Comparison of ENCODE assay signal across 25 mouse cellular contexts in genomic region chrX:51658236-51658635, GRCm38 (mm10). TPM values are rescaled to one million over a fixed set of nuclear protein-coding genes. Genes with fewer than 3 reads are reported as not detected.
DNase-seq lines count a peak whose midpoint lies in the region; ATAC-seq and TF ChIP-seq lines count a peak whose summit lies in the region.
"Had no signal": no experiment of that assay in that cellular context is flagged by ENCODE, and none has a peak within 500 bp of the region (broad histone marks: within the 10 kb centered on the region; RNA-seq: fewer than 3 reads in every experiment).

No protein-coding gene starts in this region.

- H3K27me3 ChIP-seq in embryonic facial prominence, embryonic 14.5 days (replicated peaks; ENCODE audit: control insufficient read depth, insufficient read depth, low read length) = 0 out of 2 replicates have a peak, but pooled peaks cover 5% of the 10 kb centered on the region
- H3K27me3 ChIP-seq in embryonic facial prominence, embryonic 10.5 days (replicated peaks; ENCODE audit: low read depth, poor library complexity, severe bottlenecking) = peaks cover 19% of the 10 kb centered on the region
- H3K27me3 ChIP-seq: CH12.LX; hindbrain, embryonic 12.5 days; midbrain, embryonic 15.5 days had no signal

- no peak for ATAC-seq in embryonic facial prominence, embryonic 14.5 days (ENCODE audit: low read depth)
- ATAC-seq: activated CD4-positive, CD25-positive, alpha-beta regulatory T cell, adult 4 months; forebrain, embryonic 14.5 days; inflammation-experienced regulatory T-cells, adult 6 months; midbrain, embryonic 15.5 days had no signal

- 51% methylated on average over 2 of the region's 2 CpGs for WGBS in embryonic facial prominence, embryonic 14.5 days
- WGBS in embryonic facial prominence, embryonic 10.5 days = 53% methylated on average over 2 of the region's 2 CpGs

- H3K9ac ChIP-seq in embryonic facial prominence, embryonic 14.5 days (ENCODE audit: low read depth, low read length) = no peak overlapping the region
- H3K9ac ChIP-seq: hindbrain, embryonic 12.5 days; midbrain, embryonic 15.5 days had no signal

- no peak for TF ChIP-seq CTCF in brain, embryonic 14.5 days (IDR thresholded peaks at IDR 0.05; ENCODE audit: borderline replicate concordance, extremely low read depth, insufficient read depth, insufficient read length)

- no peaks in the 10 kb centered on the region for H3K9me3 ChIP-seq in embryonic facial prominence, embryonic 14.5 days (ENCODE audit: control insufficient read depth, low read length)
- no peaks in the 10 kb centered on the region for H3K9me3 ChIP-seq in embryonic facial prominence, embryonic 10.5 days
- H3K9me3 ChIP-seq: G1E; heart, embryonic 10.5 days; hindbrain, embryonic 12.5 days; midbrain, embryonic 15.5 days had no signal

- H3K27ac ChIP-seq in embryonic facial prominence, embryonic 14.5 days (replicated peaks; ENCODE audit: low read depth, low read length) = no peak overlapping the region
- no peak overlapping the region for H3K27ac ChIP-seq in embryonic facial prominence, embryonic 10.5 days (replicated peaks)
- H3K27ac ChIP-seq: heart, embryonic 10.5 days; hindbrain, embryonic 12.5 days; midbrain, embryonic 15.5 days had no signal

- no peak for TF ChIP-seq POLR2A in brain, embryonic 14.5 days (IDR thresholded peaks at IDR 0.05; ENCODE audit: borderline replicate concordance, extremely low read depth, insufficient read depth, insufficient read length, poor library complexity, severe bottlenecking)

- H3K4me2 ChIP-seq in embryonic facial prominence, embryonic 14.5 days (ENCODE audit: low read depth, low read length) = no peak overlapping the region
- H3K4me2 ChIP-seq: hindbrain, embryonic 12.5 days; midbrain, embryonic 15.5 days had no signal

- H3K4me1 ChIP-seq in embryonic facial prominence, embryonic 14.5 days (ENCODE audit: control insufficient read depth, insufficient read depth, low read length) = no peaks in the 10 kb centered on the region
- H3K4me1 ChIP-seq in embryonic facial prominence, embryonic 10.5 days = peaks cover under 1% of the 10 kb centered on the region; the same call in 1 of the 2 replicates
- H3K4me1 ChIP-seq: heart, embryonic 10.5 days; hindbrain, embryonic 12.5 days; midbrain, embryonic 15.5 days had no signal

- peak; percentile 53 for DNase-seq in embryonic facial prominence, embryonic 14.5 days (ENCODE audit: low spot score)
- no peak for DNase-seq in embryonic facial prominence, embryonic 10.5 days (ENCODE audit: low spot score)
- peak; percentile 1 to 7 for DNase-seq in heart, postnatal 14 days
- no peak for DNase-seq in heart, postnatal 36 days
- DNase-seq in NIH3T3 (ENCODE audit: low read depth) = peak; percentile 19
- peak; percentile 34 for DNase-seq in brain, embryonic 14.5 days (ENCODE audit: low read depth)
- no peak for DNase-seq in layer of hippocampus, adult 9-11 months
- DNase-seq: adrenal gland, postnatal 14 days; B cell, adult 2 months; cerebellum, adult 11 months; kidney, adult 18-20 months; lung, postnatal 4 days; thymus, postnatal 14 days had no signal

- H3K4me3 ChIP-seq in embryonic facial prominence, embryonic 14.5 days (ENCODE audit: low read depth, low read length) = no peak overlapping the region
- H3K4me3 ChIP-seq in embryonic facial prominence, embryonic 10.5 days = no peak overlapping the region
- H3K4me3 ChIP-seq: erythroblast, embryonic 14.5 days; heart, embryonic 10.5 days; hindbrain, embryonic 12.5 days; midbrain, embryonic 15.5 days; myocyte had no signal

- intact Hi-C loops in heart, postnatal 14 days (cut with DNase I) = no loop called here
- intact Hi-C loops in heart, postnatal 36 days (cut with DNase I) = no loop called here

- no peaks in the 10 kb centered on the region for H3K36me3 ChIP-seq in embryonic facial prominence, embryonic 14.5 days (ENCODE audit: control insufficient read depth, insufficient read depth, low read length)
- H3K36me3 ChIP-seq in embryonic facial prominence, embryonic 10.5 days (replicated peaks) = no peaks in the 10 kb centered on the region
- H3K36me3 ChIP-seq: G1E; heart, embryonic 10.5 days; hindbrain, embryonic 12.5 days; midbrain, embryonic 15.5 days had no signal

RNA-seq across cellular contexts. Expression of gene Hs6st2, which starts 23.4 kb away (rescaled TPM):
- polyA plus RNA-seq in embryonic facial prominence, embryonic 14.5 days (2014; fragmentation: Nextera tagmentation; extraction: Ambion mirVana) = 26.8 and 28.7 TPM in 2 replicates
- polyA plus RNA-seq in embryonic facial prominence, embryonic 10.5 days (2016; fragmentation: Nextera tagmentation; extraction: Ambion mirVana) = 25.9 and 27.8 TPM in 2 replicates
- 1 to 10 TPM; 2.2 to 2.5 TPM for total RNA-seq in heart, postnatal 14 days (2021)
- 1 to 10 TPM; 1.1 to 1.3 TPM for total RNA-seq in heart, postnatal 36 days (2021)
- 15.7 and 23.2 TPM in 2 replicates for polyA plus RNA-seq in brain, embryonic 14.5 days (2012; rRNA removed)
- total RNA-seq: CH12.LX; granulocyte monocyte progenitor cell, adult 5-6 weeks had no signal
- polyA plus RNA-seq: erythroblast, embryonic 14.5 days; G1E; liver, adult 2 months had no signal

Comparison
In these comparisons a context has a peak if more than half of its experiments do, and no peak if none do; other contexts are left out.
1. DNase-seq: peak in embryonic facial prominence, embryonic 14.5 days (single experiment), heart, postnatal 14 days (2 of 2), NIH3T3 (single experiment) and brain, embryonic 14.5 days (single experiment); none in embryonic facial prominence, embryonic 10.5 days (single experiment), heart, postnatal 36 days (0 of 2) and layer of hippocampus, adult 9-11 months (single experiment).